Mouse (Mus musculus): ENCODE results near the gene Styxl1.

DNA sequence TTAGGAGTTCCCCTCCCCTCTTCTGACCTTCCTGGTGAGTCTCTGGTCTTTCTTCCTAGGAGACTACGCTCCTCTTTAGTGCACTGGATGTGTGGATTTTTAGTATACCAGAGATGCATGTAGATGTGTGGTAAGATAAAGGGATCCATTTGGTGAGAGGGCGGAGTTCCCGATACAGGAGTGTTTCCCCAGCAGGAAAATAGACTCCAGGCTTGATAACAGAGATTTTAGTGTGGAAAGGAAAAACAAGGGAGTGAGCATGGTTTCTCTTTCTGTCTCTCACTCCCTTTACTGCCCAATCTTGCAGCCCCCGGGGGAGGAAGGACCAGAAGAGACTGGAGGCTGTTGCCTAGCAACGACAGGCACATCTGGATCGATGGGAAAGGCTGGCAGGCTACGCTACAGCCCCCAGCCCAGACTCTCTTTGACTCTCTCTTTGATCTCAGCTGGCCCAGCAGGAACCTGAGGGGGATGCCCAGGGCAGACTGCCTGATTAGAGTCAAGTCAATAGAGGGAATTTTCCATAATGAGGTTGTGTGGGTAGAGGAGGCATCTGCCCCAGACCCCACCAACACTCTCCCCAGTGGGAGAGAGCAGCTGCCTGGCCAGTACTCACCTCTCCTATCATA is 44.2 kb upstream of the Styxl1 start:
- TF ChIP-seq CTCF (IDR thresholded peaks at IDR 0.05; ENCODE audit: low read depth) (no peak), EP300 (IDR thresholded peaks at IDR 0.05; ENCODE audit: low read depth) (no peak)

Measured in heart, postnatal 0 days (tissue).